Mouse (Mus musculus): ENCODE results near the gene Nup85. TPM values are rescaled to one million over a fixed set of nuclear protein-coding genes. Genes with fewer than 3 reads are reported as not detected.

Nup85 gene
- polyA plus RNA-seq, 1 experiment = 34.6 TPM

- H3K27ac ChIP-seq (ENCODE audit: insufficient read depth, low read depth, low read length) = no peak overlapping the region
These were observed 46.9 kb downstream of the Nup85 start for GRCm38 (mm10) chr11:115611173-115611572.

GRCm38 (mm10) chr11:115612059-115612409 is 47.8 kb downstream of the Nup85 start:
- peaks cover 26% of the 10 kb centered on the region for H3K4me1 ChIP-seq (ENCODE audit: control insufficient read depth, insufficient read depth, low read length)
- TF ChIP-seq CTCF (IDR thresholded peaks at IDR 0.05; ENCODE audit: low read depth, low read length) = no peak
- no peak for TF ChIP-seq POLR2A (IDR thresholded peaks at IDR 0.05; ENCODE audit: borderline replicate concordance, low read depth, low read length)
- H3K4me3 ChIP-seq (ENCODE audit: insufficient read depth, low read length) = peak overlapping the region; percentile 98
- peak overlapping the region; percentile 38 for H3K27ac ChIP-seq (ENCODE audit: insufficient read depth, low read depth, low read length)

More at GRCm38 (mm10) chr11:115611173-115611572, 46.9 kb downstream of the Nup85 start:
- H3K4me3 ChIP-seq (ENCODE audit: insufficient read depth, low read length) = no peak overlapping the region
- H3K4me1 ChIP-seq (ENCODE audit: control insufficient read depth, insufficient read depth, low read length) = peaks cover 26% of the 10 kb centered on the region
- TF ChIP-seq POLR2A (IDR thresholded peaks at IDR 0.05; ENCODE audit: borderline replicate concordance, low read depth, low read length) = no peak
- TF ChIP-seq CTCF (IDR thresholded peaks at IDR 0.05; ENCODE audit: low read depth, low read length) = no peak

GRCm38 (mm10) chr11:115612410-115613137 is 48.3 kb downstream of the Nup85 start, which contains the start of gene Mif4gd:
Gene Mif4gd (minus strand): TSS chr11:115612969.
- Histone ChIP-seq H3K4me1 (ENCODE audit: control insufficient read depth, insufficient read depth, low read length) (peaks cover 26% of the 10 kb centered on the region), H3K4me3 (ENCODE audit: insufficient read depth, low read length) (peak within 1 kb of the TSS; percentile 98), H3K27ac (ENCODE audit: insufficient read depth, low read depth, low read length) (peak within 1 kb of the TSS; percentile 93)
- TF ChIP-seq CTCF (IDR thresholded peaks at IDR 0.05; ENCODE audit: low read depth, low read length) (peak; percentile 18; the same call in 1 of the 2 replicates), POLR2A (IDR thresholded peaks at IDR 0.05; ENCODE audit: borderline replicate concordance, low read depth, low read length) (no peak)

- Histone ChIP-seq H3K27ac (ENCODE audit: insufficient read depth, low read depth, low read length) (peak overlapping the region; percentile 93), H3K4me1 (ENCODE audit: control insufficient read depth, insufficient read depth, low read length) (peaks cover 26% of the 10 kb centered on the region), H3K4me3 (ENCODE audit: insufficient read depth, low read length) (peak overlapping the region; percentile 98)
- TF ChIP-seq CTCF (IDR thresholded peaks at IDR 0.05; ENCODE audit: low read depth, low read length) (no peak), POLR2A (IDR thresholded peaks at IDR 0.05; ENCODE audit: borderline replicate concordance, low read depth, low read length) (no peak)
These were observed 49.1 kb downstream of the Nup85 start for GRCm38 (mm10) chr11:115613138-115613945.

GRCm38 (mm10) chr11:115614346-115615107 is 50.3 kb downstream of the Nup85 start:
- Histone ChIP-seq H3K27ac (ENCODE audit: insufficient read depth, low read depth, low read length) (no peak overlapping the region), H3K4me1 (ENCODE audit: control insufficient read depth, insufficient read depth, low read length) (peaks cover 26% of the 10 kb centered on the region), H3K4me3 (ENCODE audit: insufficient read depth, low read length) (no peak overlapping the region)

GRCm38 (mm10) chr11:115615108-115615825 is 51.0 kb downstream of the Nup85 start:
- H3K4me1 ChIP-seq (ENCODE audit: control insufficient read depth, insufficient read depth, low read length) = peaks cover 26% of the 10 kb centered on the region

More at GRCm38 (mm10) chr11:115614346-115615107, 50.3 kb downstream of the Nup85 start:
- TF ChIP-seq CTCF (IDR thresholded peaks at IDR 0.05; ENCODE audit: low read depth, low read length) = no peak
- TF ChIP-seq POLR2A (IDR thresholded peaks at IDR 0.05; ENCODE audit: borderline replicate concordance, low read depth, low read length) = no peak

GRCm38 (mm10) chr11:115615875-115616274 is 51.6 kb downstream of the Nup85 start:
- Histone ChIP-seq H3K4me3 (ENCODE audit: insufficient read depth, low read length) (no peak overlapping the region), H3K27ac (ENCODE audit: insufficient read depth, low read depth, low read length) (no peak overlapping the region), H3K4me1 (ENCODE audit: control insufficient read depth, insufficient read depth, low read length) (peaks cover 26% of the 10 kb centered on the region)
- TF ChIP-seq CTCF (IDR thresholded peaks at IDR 0.05; ENCODE audit: low read depth, low read length) (no peak), POLR2A (IDR thresholded peaks at IDR 0.05; ENCODE audit: borderline replicate concordance, low read depth, low read length) (no peak)

More at GRCm38 (mm10) chr11:115615108-115615825, 51.0 kb downstream of the Nup85 start:
- no peak for TF ChIP-seq CTCF (IDR thresholded peaks at IDR 0.05; ENCODE audit: low read depth, low read length)
- no peak for TF ChIP-seq POLR2A (IDR thresholded peaks at IDR 0.05; ENCODE audit: borderline replicate concordance, low read depth, low read length)
- Histone ChIP-seq H3K27ac (ENCODE audit: insufficient read depth, low read depth, low read length) (no peak overlapping the region), H3K4me3 (ENCODE audit: insufficient read depth, low read length) (no peak overlapping the region)

- no peak overlapping the region for H3K27ac ChIP-seq (ENCODE audit: insufficient read depth, low read depth, low read length)
- no peak overlapping the region for H3K4me3 ChIP-seq (ENCODE audit: insufficient read depth, low read length)
- peaks cover 22% of the 10 kb centered on the region for H3K4me1 ChIP-seq (ENCODE audit: control insufficient read depth, insufficient read depth, low read length)
- no peak for TF ChIP-seq POLR2A (IDR thresholded peaks at IDR 0.05; ENCODE audit: borderline replicate concordance, low read depth, low read length)
- TF ChIP-seq CTCF (IDR thresholded peaks at IDR 0.05; ENCODE audit: low read depth, low read length) = no peak
These were observed 52.1 kb downstream of the Nup85 start for GRCm38 (mm10) chr11:115616371-115616770.

GRCm38 (mm10) chr11:115616893-115617292 is 52.7 kb downstream of the Nup85 start:
- Histone ChIP-seq H3K4me3 (ENCODE audit: insufficient read depth, low read length) (no peak overlapping the region), H3K4me1 (ENCODE audit: control insufficient read depth, insufficient read depth, low read length) (peaks cover 16% of the 10 kb centered on the region)

More at GRCm38 (mm10) chr11:115616893-115617292, 52.7 kb downstream of the Nup85 start:
- TF ChIP-seq CTCF (IDR thresholded peaks at IDR 0.05; ENCODE audit: low read depth, low read length) (no peak), POLR2A (IDR thresholded peaks at IDR 0.05; ENCODE audit: borderline replicate concordance, low read depth, low read length) (no peak)
- H3K27ac ChIP-seq (ENCODE audit: insufficient read depth, low read depth, low read length) = no peak overlapping the region
